Mouse (Mus musculus) frontal cortex, postnatal 36 days (tissue): Measurements from ENCODE around the gene Gas1.

Experiments
- DNase-seq, 2 experiments: peaks; one replicate each; pipeline ENCODE4 v3.0.0; 2022; ENCODE audit warnings: low spot score in 2 of 2

Gene Gas1

GRCm38 (mm10) chr13:60177106-60177796 is at the start of gene Gas1:
Gas1 (minus strand) TSS chr13:60177365.
- peak; percentile 71 to 79 for DNase-seq

DNA sequence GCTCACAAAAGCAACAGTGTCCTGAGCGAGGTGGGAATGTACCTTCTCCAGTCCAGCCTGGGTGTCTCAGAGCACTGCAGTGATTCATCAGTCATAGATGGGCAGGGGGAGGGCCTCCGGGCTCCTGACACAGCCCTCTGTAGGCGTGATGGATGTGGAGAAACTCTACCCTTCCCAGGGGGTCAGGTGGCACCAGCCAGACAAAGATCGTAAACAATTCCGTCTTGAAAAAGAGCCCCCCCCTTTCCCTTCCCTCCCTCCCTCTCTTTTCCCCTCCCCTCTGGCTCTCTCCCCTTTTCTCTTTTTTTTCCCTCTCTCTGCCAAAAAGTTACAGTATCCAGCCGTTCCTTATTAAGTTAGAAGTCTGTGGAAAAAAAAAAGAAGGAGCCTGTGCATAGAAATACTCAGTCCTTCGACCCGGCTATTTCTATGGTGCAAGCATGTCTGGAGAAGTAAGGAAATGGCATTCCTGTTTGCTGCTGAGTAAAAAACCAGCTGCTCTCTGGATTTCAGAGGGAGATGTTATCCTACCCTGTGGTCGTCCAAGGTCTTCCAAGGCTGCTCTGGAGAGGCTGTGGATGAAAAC is 49.2 kb upstream of the Gas1 start:
- no peak for DNase-seq

GRCm38 (mm10) chr13:60225736-60226135 is 48.6 kb upstream of the Gas1 start:
- DNase-seq, result no peak

DNA sequence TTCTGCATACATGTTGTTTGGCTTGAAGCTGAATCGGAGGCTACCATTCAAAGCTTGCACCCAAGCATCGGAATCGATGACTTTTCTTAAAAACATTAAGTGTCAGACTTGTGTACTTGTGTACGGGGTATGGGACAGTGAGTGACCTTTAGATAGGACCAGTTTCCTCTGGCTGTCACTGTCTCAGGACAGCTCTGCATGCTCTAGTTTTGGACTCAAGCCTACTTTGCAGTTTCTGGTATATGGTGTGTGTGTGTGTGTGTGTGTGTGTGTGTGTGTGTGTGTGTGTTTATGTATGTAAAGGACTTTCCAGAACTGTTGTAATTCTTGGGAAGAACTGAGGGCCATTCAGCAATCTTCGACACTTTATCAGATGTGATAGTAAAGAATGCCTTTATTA is 48.1 kb upstream of the Gas1 start:
- DNase-seq, result no peak

DNA sequence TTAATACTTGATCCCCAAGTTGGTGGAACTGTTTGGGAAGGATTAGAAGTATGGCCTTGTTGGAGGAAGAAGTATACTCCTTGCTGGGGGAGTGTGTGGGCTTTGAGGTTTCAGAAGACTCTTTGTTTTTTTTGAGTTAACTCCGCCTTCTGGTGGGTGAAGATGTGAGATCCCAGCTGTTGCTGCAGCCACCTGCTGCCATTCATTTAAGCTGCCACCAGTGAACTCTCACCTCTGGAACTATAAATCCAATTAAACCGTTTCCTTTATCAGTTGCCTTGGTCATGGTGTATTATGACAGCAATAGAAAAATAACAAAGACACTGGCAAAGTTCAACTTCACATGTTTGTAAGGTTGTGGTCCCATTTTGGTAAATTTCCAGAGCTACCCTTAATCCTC is 46.6 kb upstream of the Gas1 start:
- no peak for DNase-seq

- no peak for DNase-seq
These were observed 45.2 kb upstream of the Gas1 start for GRCm38 (mm10) chr13:60222336-60222735.

DNA sequence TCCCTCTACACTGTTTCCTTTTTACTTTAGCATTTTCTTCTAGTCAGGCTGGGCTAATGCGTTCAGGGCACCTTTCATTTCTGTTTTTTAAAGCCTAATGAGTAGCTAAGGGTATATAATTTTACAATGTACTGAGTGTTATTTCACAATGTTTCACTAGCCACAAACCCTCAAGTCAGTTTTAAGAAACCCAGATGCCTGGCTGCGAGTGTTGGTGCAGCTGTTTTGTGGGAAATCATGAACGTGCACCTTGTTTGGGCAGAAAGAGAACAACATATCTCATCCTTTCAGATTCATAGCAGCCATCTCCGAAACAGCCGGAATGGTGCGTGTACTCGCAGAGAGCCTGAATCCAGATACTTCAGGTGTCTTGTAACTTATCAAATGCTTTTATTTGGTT is 36.7 kb upstream of the Gas1 start:
- DNase-seq, result no peak

DNA sequence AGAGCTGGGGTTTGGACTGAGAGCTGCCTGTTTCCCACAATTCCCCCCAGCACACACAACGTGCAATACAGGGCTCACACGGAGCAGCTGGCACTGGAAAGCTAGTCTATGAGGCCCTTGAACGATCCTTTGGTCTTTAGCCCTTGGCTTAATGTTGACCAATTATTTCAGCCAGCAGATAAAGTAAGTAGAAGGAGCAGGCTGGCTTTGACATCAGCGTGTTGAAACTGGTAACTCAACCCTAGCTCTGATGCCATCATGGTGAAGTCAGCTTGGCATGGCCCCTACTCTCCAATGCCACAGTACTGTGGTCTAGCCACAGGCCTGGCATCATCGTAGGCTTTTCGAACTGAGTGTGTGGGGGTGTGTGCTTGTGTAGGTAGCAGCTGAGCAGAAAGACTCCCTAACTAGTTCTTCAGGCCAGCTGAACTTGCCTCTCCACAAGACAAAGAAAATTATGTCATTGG is 30.0 kb upstream of the Gas1 start:
- no peak for DNase-seq

- DNase-seq, result no peak
These were observed 27.6 kb upstream of the Gas1 start for GRCm38 (mm10) chr13:60204746-60205145.

DNA sequence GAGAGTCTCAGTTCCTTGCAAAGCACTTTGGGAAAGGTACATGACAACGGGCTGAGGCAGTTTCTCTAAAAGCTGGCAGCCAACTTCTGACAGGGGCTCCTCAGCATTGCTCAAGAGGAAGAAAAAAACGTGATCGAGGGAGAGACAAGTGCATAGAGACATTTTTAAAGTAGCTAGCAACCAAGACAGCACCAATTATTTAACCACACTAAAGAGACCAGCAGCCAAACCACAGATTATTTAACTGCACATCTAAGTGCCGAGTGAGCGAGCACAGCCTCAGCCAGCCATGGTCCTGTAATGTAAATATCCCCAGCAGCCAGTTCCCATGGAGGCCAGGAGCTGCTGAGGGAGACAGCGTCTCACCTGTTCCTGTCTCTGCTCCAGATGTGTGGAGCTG is 16.1 kb upstream of the Gas1 start:
- no peak for DNase-seq

GRCm38 (mm10) chr13:60189923-60190322 is 12.8 kb upstream of the Gas1 start:
- no peak for DNase-seq

DNA sequence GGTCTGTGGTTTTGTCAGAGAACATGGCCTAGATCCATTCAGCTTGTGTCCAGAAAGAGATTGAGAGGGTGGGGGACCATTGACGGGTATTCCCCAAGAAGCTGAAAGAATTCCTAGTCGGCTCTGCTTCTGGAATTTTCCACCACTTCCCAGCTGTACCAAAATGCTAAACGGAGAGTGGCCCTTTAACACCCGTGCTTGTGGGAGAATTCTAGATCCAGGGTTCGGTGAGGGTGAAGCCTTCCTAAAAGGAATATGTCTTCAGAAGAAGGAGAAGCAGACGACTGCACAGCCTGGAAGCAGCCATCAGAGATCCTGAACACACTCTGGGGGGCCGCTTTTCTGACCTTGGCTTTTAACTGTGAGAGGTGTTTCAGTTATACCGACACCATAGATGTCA is 11.8 kb upstream of the Gas1 start:
- no peak for DNase-seq

GRCm38 (mm10) chr13:60187276-60187675 is 10.1 kb upstream of the Gas1 start:
- no peak for DNase-seq

GRCm38 (mm10) chr13:60182346-60182745 is 5.2 kb upstream of the Gas1 start:
- no peak for DNase-seq

- no peak for DNase-seq
These were observed 2.5 kb upstream of the Gas1 start for GRCm38 (mm10) chr13:60179641-60180040.

DNA sequence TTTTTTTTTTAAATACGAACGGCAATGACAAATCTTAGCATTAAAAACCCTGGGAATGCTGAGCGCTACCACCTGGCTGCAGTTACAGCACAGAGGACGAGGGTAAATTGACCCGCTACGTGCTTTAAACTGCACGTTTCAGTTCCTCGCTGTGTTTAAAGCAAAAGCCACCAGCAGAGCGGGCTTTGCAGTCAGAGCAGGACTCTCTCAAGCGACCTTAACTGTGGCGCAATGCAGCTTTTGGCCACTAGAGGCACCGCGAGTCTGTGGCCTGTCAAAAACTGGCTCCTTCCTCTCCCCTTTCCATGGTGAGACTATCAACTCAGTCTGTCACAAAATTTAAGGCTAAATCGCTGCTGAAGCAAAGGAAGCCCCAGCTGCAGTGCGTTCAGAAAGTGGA is 1.3 kb upstream of the Gas1 start:
- DNase-seq, result peak; percentile 94 to 98

DNA sequence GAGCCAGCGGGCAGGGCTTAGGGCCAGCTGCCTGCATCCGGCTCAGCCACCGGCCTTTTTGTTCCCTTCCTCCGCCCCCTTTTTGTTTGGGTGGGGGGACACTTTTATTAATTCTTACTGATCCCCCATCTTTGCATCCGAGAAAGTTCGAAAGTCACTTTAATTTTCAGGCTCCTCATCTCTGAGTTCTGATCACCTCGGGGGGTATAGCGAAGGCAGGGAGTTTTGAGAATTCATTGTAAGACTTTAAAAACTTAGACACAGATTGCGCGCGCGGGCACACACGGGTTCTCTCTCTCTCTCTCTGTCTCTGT is 589 bp upstream of the Gas1 start:
- no peak for DNase-seq

DNA sequence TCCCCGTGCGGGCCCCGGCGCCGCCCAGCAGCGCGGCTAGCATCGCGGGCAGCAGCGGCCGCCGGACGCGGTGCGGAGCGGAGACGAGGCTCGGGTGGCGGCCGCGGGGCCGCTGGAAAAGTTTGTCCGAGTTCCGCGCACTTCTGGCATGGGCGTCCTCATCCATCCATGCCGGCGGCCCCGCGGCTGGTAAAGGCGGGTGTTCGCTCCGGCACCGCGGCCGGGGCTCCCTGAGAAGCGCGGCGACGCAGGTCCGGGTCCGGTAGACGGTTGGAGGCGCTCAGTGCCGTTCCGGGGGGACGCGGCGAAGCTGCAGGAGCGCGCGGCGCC is 424 bp downstream of the Gas1 start:
- no peak for DNase-seq

DNA sequence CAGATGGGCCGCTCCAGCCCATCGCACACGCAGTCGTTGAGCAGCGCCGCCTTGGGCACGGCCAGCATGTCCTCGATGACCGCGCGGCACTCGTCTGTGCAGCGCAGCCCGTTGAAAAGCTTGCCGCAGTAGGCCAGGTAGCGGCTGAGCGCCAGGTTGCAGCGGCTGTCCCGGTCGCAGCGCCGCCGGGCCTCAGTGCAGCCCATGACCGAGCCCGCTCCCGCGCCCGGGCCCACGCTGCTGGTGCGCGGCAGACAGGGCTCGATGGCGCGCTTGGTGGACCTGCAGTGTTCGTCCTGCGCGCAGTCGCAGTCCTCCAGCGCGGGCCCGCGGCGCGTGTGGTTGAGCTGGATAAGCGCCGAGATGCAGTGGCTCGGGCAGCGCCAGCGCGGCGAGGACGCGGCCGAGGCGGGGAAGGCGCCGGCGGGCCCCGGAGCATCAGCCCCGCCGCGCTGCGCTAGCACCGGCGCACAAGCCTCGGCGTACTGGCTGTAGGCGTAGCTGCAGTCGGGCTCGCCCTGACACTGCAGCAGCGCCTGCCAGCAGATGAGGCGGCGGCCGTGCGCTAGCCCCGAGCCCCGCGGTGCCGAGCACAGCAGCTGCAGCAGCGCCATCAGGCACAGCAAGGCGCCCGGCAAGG is 909 bp downstream of the Gas1 start:
- peak; percentile 64 to 67 for DNase-seq

- peak; percentile 6 to 29 for DNase-seq
These were observed 1.6 kb downstream of the Gas1 start for GRCm38 (mm10) chr13:60175490-60176135.

GRCm38 (mm10) chr13:60174953-60175352 is 2.2 kb downstream of the Gas1 start:
- DNase-seq, result peak in 1 of 2 experiments; percentile 3

- no peak for DNase-seq
These were observed 3.3 kb downstream of the Gas1 start for GRCm38 (mm10) chr13:60173591-60174524.
